Mouse (Mus musculus) embryonic fibroblast, embryonic 13.5 days (primary cell): ENCODE data around the gene Commd7.

Experiments used
- CTCF ChIP-seq: IDR thresholded peaks from 2 replicates; pipeline ENCODE4 v1.5.1; 2011; ENCODE audit warnings: mild to moderate bottlenecking, control low read depth, low read length, moderate library complexity, borderline replicate concordance; ENCODE audit not compliant: insufficient read depth
- POLR2A ChIP-seq: IDR thresholded peaks from 2 replicates; pipeline ENCODE4 v1.6.1; 2011; ENCODE audit warnings: low read depth, mild to moderate bottlenecking, control low read depth, low read length, moderate library complexity

DNA sequence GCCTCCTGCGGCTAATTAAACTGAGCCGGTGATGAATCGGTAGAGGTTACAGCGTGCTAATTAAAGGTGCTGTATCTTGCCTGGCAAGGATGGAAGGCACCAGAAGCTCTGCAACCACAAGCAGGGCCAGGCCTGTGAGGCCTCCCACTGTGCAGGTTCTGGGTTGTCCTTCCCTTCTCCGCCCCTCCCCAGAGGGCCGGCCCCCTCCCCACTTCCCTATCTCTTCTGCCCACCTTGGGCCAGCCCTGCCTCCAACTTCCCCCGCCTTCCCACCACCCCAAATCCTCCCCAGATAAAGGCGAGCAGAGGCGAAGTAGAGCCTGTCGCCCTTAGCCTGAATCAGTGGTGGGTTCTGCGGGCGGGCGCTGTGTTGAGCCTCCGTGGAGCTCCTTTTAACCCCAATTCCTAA, 48.9 kb downstream of the Commd7 start:
- TF ChIP-seq POLR2A (no peak), CTCF (no peak)
